Mouse (Mus musculus) stomach, embryonic 15.5 days (tissue): Measurements from ENCODE around the gene Camk1. TPM values are rescaled to one million over a fixed set of nuclear protein-coding genes. Genes with fewer than 3 reads are reported as not detected.
A peak's percentile ranks its signal among the peaks of the same experiment; 100 is the strongest.

ENCODE experiments used
- ATAC-seq: fragments of 200-750 bp; cut with Nextera tagmentation; 2 replicates; pipeline ENCODE4 v1.8.0; 2017; ENCODE audit warnings: low read depth, moderate number of reproducible peaks, moderate TSS enrichment; ENCODE audit not compliant: insufficient read depth, low FRiP score
- H3K27ac ChIP-seq: fragments of 300-500 bp; sonication (generic); 2 replicates; pipeline ENCODE4 v1.5.1; 2015; ENCODE audit warnings: mild to moderate bottlenecking, inconsistent platforms
- H3K27me3 ChIP-seq: fragments of 300-500 bp; sonication (generic); replicated peaks from 2 replicates; pipeline ENCODE4 v1.6.1; 2015; ENCODE audit warnings: inconsistent platforms
- H3K36me3 ChIP-seq: fragments of 300-500 bp; sonication (generic); 2 replicates; pipeline ENCODE4 v1.6.1; 2015; ENCODE audit warnings: inconsistent platforms
- H3K4me1 ChIP-seq: fragments of 300-500 bp; sonication (generic); 2 replicates; pipeline ENCODE4 v1.6.1; 2015; ENCODE audit warnings: inconsistent platforms
- H3K4me2 ChIP-seq: fragments of 300-500 bp; sonication (generic); 2 replicates; pipeline ENCODE4 v1.6.1; 2015; ENCODE audit warnings: mild to moderate bottlenecking, inconsistent platforms
- H3K4me3 ChIP-seq: fragments of 300-500 bp; sonication (generic); replicated peaks from 2 replicates; pipeline ENCODE4 v1.5.1; 2015; ENCODE audit warnings: inconsistent platforms
- H3K9ac ChIP-seq: fragments of 300-500 bp; sonication (generic); 2 replicates; pipeline ENCODE4 v1.6.1; 2015; ENCODE audit warnings: inconsistent platforms
- H3K9me3 ChIP-seq: fragments of 300-500 bp; sonication (generic); 2 replicates; pipeline ENCODE4 v1.6.1; 2016; ENCODE audit warnings: inconsistent platforms
- WGBS: fragments of 180-500 bp; shearing (Covaris S2); methylation state at CpG from one replicate; pipeline ENCODE4 v1.1.7; 2015; 5-methylcytosine and 5-hydroxymethylcytosine counted together
- polyA plus RNA-seq: library from polyadenylated mRNA; unstranded; fragments of >200 nt; fragmentation: Nextera tagmentation; extraction: Ambion mirVana; gene quantifications from 2 replicates; pipeline ENCODE4 v1.2.1, GENCODE M21; 2015

Gene Camk1
- polyA plus RNA-seq, 1 experiment from 2014 or later: 92.7 TPM

DNA sequence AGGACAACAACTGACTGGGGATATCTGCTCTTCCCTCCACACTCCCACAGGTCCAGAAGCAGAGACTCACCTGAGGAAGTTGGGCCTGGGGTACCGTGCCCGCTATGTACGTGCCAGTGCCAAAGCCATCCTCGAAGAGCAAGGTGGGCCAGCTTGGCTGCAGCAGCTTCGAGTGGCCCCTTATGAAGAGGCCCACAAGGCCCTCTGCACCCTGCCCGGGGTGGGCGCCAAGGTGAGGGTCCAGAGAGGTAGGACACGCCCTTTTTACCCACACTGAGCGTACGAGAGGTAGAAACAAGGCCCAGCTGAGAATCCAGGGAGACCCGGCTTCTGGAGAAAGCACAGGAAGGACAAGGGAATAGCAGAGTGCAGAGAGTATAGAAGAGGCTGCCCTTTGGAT, 12.1 kb downstream of the Camk1 start:
- Histone ChIP-seq H3K4me3 (no peak overlapping the region), H3K4me1 (peaks cover 3% of the 10 kb centered on the region; the same call in 1 of the 2 replicates), H3K27me3 (no peaks in the 10 kb centered on the region), H3K4me2 (no peak overlapping the region), H3K36me3 (peaks cover 35% of the 10 kb centered on the region), H3K27ac (no peak overlapping the region), H3K9me3 (no peaks in the 10 kb centered on the region), H3K9ac (no peak overlapping the region)
- no peak for ATAC-seq
- 91% methylated on average over 11 of the region's 11 CpGs for WGBS

DNA sequence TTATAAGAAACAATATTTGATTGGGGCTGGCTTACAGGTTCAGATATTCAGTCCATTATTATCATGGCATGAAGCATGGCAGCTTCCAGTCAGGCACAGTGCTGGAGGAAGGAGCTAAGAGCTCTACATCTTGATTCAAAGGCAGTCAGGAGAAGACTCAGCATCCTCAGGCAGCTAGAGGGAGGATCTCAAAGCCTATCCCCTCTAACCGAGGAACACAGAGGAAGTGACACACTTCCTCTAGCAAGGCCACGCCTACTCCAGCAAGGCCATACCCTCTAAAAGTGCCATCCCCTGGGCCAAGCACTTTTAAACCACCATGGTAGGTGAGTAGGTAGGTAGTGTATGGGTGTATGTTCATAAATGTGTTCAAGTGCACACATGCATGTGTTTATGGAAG, 13.2 kb downstream of the Camk1 start:
- peaks cover 26% of the 10 kb centered on the region for H3K36me3 ChIP-seq
- no peak for ATAC-seq
- WGBS: 38% methylated on average over 2 of the region's 2 CpGs

DNA sequence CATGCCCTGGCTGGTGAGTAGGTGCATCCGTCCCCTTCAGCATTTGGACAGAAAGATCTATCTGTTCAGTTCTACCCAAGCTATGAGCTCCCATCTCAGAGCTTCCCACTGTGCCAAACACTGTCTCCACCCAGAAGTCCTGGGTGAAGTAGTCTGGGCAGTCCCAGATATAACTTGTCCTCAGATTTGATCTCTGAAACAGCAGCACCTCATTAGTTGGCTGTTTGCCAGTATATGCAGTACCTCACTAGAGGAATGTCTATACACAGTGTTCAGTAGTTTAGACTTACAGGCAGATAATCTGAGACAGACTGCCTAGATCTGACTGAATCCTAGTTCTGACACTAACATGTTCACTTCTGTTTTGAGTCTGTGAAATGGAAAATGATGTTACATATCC, 14.4 kb downstream of the Camk1 start:
- Histone ChIP-seq H3K4me2 (no peak overlapping the region), H3K4me1 (peaks cover 3% of the 10 kb centered on the region; the same call in 1 of the 2 replicates), H3K27ac (no peak overlapping the region), H3K9ac (no peak overlapping the region), H3K9me3 (no peaks in the 10 kb centered on the region), H3K4me3 (no peak overlapping the region), H3K27me3 (no peaks in the 10 kb centered on the region), H3K36me3 (peaks cover 16% of the 10 kb centered on the region)
- WGBS: 81% methylated on average over 1 of the region's 1 CpGs
- ATAC-seq: no peak

More for the DNA sequence above, 13.2 kb downstream of the Camk1 start:
- no peak overlapping the region for H3K4me2 ChIP-seq
- H3K27ac ChIP-seq: no peak overlapping the region; the same call in 1 of the 2 replicates
- peaks cover 3% of the 10 kb centered on the region; the same call in 1 of the 2 replicates for H3K4me1 ChIP-seq
- no peaks in the 10 kb centered on the region for H3K9me3 ChIP-seq
- H3K27me3 ChIP-seq: no peaks in the 10 kb centered on the region
- no peak overlapping the region for H3K9ac ChIP-seq
- no peak overlapping the region for H3K4me3 ChIP-seq

DNA sequence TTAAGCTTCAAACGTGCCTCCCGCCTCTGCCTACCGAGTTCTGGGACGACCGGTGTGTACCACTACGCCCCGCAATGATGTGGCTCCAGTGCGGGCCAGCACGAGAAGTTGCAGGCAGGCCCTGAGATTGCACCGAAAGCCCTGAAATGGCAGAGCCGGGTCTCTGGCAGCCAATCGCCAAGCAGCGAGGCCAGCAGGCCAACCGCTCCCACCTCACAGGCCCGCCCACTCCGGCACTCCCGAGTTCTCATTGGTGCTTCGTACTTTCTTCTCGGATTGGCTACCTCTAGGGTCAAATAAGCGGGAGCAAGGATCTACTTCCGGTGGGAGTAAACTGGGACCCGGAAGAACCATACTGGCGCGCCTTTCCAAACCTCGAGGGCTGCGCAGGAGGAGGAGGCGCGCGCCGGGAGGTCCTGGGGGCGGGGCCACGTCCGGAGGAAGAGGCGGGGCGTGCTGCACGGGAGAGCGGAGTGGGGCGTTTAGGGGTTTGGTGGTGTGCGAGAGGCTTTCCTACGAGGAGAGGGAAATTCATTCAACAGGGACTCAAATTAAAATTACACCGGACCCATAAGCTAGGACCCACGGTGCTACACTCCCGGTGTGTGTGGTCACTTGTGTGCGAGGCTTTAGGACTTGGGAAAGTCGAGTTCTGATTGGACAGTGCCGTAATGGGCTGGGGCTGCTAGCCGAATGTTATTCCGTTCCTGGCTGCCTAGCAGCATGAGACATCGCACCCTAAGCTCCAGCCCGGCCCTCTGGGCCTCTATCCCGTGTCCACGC, 17.1 kb downstream of the Camk1 start, which contains the start of gene Ogg1:
Ogg1 (plus strand) TSS at position 440 of the 783 bp plus-strand sequence.
- H3K36me3 ChIP-seq: peaks cover 30% of the 10 kb centered on the region
- H3K27me3 ChIP-seq: no peaks in the 10 kb centered on the region
- peaks cover 3% of the 10 kb centered on the region; the same call in 1 of the 2 replicates for H3K4me1 ChIP-seq
- peak; percentile 98 for ATAC-seq
- peak within 1 kb of the TSS; percentile 96 for H3K27ac ChIP-seq
- peak within 1 kb of the TSS; percentile 84 for H3K4me2 ChIP-seq
- peak within 1 kb of the TSS; percentile 69 for H3K4me3 ChIP-seq
- H3K9ac ChIP-seq: peak within 1 kb of the TSS; percentile 60
- H3K9me3 ChIP-seq: no peaks in the 10 kb centered on the region
- WGBS: under 1% methylated on average over 52 of the region's 52 CpGs

DNA sequence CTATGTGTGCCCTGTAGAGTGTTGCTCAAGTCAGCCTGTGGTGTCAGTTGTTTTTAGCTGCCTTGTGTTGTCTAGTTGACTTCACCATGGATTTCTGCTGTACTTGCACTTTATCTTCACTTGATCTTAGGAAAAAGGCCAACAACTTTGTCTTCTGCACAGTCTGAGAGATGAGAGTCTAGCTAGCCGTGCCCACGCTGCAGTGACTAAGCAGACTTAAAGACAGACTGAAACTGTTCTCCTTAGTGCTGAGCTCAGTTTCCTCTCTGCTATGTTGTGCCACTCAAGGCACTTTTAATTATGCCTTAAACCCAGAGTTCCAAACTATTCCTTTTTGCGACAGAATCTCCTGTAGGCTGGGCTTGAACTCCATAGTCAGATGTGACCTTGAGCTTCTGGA, 27.8 kb downstream of the Camk1 start:
- peaks cover 75% of the 10 kb centered on the region for H3K36me3 ChIP-seq
- H3K9me3 ChIP-seq: no peaks in the 10 kb centered on the region
- H3K27ac ChIP-seq: no peak overlapping the region
- no peak overlapping the region for H3K4me3 ChIP-seq
- H3K4me1 ChIP-seq: no peaks in the 10 kb centered on the region
- ATAC-seq: no peak
- H3K4me2 ChIP-seq: no peak overlapping the region
- no peaks in the 10 kb centered on the region for H3K27me3 ChIP-seq
- H3K9ac ChIP-seq: no peak overlapping the region
- WGBS: 92% methylated on average over 3 of the region's 3 CpGs

DNA sequence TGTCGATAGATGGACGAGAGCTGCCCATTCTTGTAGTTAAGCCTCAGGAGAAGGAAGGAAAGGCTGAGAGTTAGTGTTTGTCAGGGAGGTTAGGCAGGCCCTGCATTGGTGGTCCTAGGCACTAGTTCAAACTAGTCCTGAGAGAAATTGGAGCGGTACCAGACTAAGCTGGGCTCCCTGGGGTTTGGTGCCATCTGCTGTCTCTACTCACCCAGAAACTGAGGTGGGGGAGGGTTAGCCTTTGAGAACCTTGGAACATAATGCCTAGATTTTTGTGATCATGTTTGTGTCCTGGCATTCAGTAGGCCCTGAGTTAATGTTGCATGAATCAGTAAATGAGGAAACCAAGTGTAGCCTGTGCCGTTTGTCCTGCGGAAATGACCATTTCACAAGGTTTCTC, 35.6 kb downstream of the Camk1 start:
- H3K36me3 ChIP-seq: peaks cover 5% of the 10 kb centered on the region; the same call in 1 of the 2 replicates
- peak overlapping the region; percentile 96 for H3K27ac ChIP-seq
- peak overlapping the region; percentile 97 for H3K9ac ChIP-seq
- peaks cover 28% of the 10 kb centered on the region for H3K4me1 ChIP-seq
- H3K4me2 ChIP-seq: peak overlapping the region; percentile 94
- 27% methylated on average over 5 of the region's 5 CpGs for WGBS
- peak overlapping the region; percentile 83 for H3K4me3 ChIP-seq
- H3K9me3 ChIP-seq: no peaks in the 10 kb centered on the region
- no peaks in the 10 kb centered on the region for H3K27me3 ChIP-seq
- no peak for ATAC-seq

DNA sequence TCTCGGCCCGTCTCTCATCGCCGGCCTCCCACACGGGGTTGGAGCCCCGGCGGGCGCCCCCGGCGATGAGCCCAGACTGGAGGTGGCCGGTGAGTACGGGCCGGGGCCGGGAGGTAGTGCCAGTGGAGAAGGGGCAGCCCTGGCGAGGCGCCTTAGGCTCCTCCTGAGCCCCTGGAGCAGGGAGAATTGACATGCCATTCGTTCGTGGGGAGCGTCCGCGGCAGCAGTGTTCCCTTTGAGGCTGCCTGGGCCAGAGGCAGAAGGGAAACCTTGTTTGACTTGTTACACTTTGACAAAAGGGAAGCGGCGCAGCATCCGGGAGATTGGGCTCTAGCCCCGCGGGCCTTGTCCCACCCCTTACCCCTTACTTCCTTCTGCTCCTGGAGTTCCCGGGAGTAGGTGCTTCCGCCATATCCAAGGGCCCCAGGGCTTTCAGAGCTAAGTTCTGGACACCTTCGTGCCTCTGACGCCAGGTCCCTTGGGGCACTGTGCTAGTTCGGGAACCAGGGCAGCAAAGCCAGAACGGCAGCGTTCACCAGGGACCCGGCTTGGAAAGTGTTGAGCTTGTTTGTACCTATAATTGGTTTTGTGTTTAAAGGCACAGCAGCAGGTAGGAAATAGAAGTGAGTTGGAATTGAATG, 36.2 kb downstream of the Camk1 start:
- WGBS: under 1% methylated on average over 34 of the region's 34 CpGs
- Histone ChIP-seq H3K27me3 (no peaks in the 10 kb centered on the region), H3K4me2 (peak overlapping the region; percentile 94), H3K27ac (peak overlapping the region; percentile 96), H3K9me3 (no peaks in the 10 kb centered on the region), H3K4me3 (peak overlapping the region; percentile 83), H3K9ac (peak overlapping the region; percentile 97), H3K36me3 (peaks cover 4% of the 10 kb centered on the region; the same call in 1 of the 2 replicates), H3K4me1 (peaks cover 28% of the 10 kb centered on the region)
- ATAC-seq: no peak

DNA sequence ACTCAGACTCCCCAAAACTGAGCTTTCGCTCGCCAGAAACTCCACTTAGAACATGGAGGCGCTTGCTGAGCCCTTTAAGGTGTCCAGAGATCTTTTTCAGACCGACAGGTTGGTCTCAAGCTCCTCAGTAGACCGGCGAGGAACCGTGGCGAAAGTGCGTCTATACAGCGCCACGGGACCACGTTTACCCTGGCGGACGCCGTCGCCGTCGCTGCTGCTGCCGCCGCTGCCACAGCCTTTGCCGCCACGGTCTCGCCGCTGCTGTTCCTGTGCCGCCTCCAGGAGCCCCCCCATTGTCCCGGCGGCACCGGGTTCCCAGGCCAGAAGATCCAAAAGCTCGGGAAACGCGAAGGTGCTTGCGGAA, 36.8 kb downstream of the Camk1 start, which contains the start of gene Brpf1:
Brpf1 (plus strand) TSS at position 152 of the 364 bp plus-strand sequence.
- ATAC-seq: peak; percentile 30

DNA sequence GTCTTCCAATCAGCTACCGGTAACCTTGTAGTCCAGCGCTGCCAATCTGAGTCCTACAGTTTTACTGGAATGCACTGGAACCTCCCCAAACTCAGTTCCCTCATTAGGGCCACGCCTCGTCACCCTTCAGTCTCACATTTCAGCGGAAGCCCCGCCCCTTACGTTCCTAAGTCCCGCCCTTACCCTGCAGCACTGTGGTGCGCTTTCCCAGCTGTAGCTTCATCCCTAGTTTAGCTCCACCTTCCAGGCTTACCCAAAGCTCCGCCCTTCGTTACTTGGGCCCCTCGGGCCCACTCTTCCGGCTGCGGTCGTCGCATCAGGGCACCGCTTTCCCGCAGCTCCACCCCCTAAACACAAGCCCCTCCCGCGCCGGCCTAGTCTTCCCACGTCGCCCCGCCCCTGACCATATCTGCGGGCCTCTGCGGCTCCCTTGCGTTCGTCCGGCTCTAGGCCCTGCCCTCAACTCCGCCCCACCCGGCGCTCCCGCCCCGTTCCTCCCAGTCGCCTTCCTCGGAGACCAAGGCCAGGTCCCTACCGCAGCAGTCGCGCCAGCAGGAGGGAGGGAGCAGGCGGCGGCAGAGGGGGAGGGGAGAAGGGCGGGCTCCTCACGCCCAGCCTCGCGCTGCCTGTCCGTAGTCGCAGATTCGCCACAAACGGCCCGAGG, 37.3 kb downstream of the Camk1 start:
- ATAC-seq: peak; percentile 97
- Histone ChIP-seq H3K4me2 (peak overlapping the region; percentile 94), H3K36me3 (peaks cover 4% of the 10 kb centered on the region; the same call in 1 of the 2 replicates)

More for the DNA sequence above, 36.8 kb downstream of the Camk1 start, which contains the start of gene Brpf1:
- no peaks in the 10 kb centered on the region for H3K27me3 ChIP-seq
- H3K36me3 ChIP-seq: peaks cover 4% of the 10 kb centered on the region; the same call in 1 of the 2 replicates
- H3K4me2 ChIP-seq: peak within 1 kb of the TSS; percentile 94
- under 1% methylated on average over 32 of the region's 32 CpGs for WGBS
- no peaks in the 10 kb centered on the region for H3K9me3 ChIP-seq
- H3K27ac ChIP-seq: peak within 1 kb of the TSS; percentile 96
- H3K4me1 ChIP-seq: peaks cover 28% of the 10 kb centered on the region
- peak within 1 kb of the TSS; percentile 83 for H3K4me3 ChIP-seq
- H3K9ac ChIP-seq: peak within 1 kb of the TSS; percentile 97

DNA sequence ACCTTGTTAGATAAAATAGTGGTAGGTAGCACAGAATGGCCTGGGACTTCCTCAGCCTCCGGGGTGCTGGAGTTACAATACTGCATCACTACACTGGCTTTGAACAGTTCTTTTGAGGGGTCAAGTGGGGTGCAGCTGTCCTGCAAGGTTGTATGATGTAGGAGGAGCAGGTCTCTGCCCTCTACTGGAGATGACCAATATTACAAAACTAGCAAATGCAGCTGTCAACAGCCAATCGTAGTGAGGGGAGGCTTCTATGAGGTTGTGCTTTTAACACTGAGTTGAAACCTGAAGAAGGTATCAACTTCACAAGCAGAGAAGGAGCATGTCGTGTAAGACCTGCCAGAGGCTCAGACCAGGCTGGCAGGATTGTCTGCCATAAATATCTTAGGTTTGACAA, 41.5 kb downstream of the Camk1 start:
- H3K9me3 ChIP-seq: no peaks in the 10 kb centered on the region
- H3K9ac ChIP-seq: no peak overlapping the region
- no peak overlapping the region for H3K4me3 ChIP-seq
- H3K4me2 ChIP-seq: no peak overlapping the region
- ATAC-seq: no peak
- WGBS: 22% methylated on average over 3 of the region's 3 CpGs
- H3K27ac ChIP-seq: no peak overlapping the region
- H3K36me3 ChIP-seq: no peaks in the 10 kb centered on the region
- peaks cover 5% of the 10 kb centered on the region for H3K4me1 ChIP-seq
- H3K27me3 ChIP-seq: no peaks in the 10 kb centered on the region

More for the DNA sequence above, 37.3 kb downstream of the Camk1 start:
- peak overlapping the region; percentile 97; the same call in 1 of the 2 replicates for H3K9ac ChIP-seq
- peak overlapping the region; percentile 83 for H3K4me3 ChIP-seq
- peaks cover 28% of the 10 kb centered on the region for H3K4me1 ChIP-seq
- no peaks in the 10 kb centered on the region for H3K27me3 ChIP-seq
- WGBS: under 1% methylated on average over 49 of the region's 50 CpGs
- H3K9me3 ChIP-seq: no peaks in the 10 kb centered on the region
- H3K27ac ChIP-seq: peak overlapping the region; percentile 96

DNA sequence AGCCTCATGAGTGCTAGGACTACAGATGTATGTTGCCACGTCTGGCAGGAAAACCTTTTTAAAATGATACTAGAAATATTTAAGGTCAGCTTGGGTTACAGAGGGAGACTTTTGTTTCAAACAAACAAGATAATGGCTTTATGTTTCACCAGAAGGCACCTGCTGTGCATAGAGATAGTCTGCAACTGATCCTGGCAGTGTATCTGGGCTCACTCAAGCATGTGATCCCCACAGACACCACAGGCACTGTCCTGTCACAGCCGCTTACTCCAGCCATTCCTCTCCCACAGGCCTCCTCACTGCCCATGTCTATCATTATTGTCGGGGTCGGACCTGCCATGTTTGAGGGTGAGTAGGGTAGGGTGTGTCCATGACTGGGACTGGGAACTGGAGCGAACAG, 42.4 kb downstream of the Camk1 start:
- ATAC-seq: no peak
- H3K27me3 ChIP-seq: no peaks in the 10 kb centered on the region
- H3K4me3 ChIP-seq: no peak overlapping the region
- WGBS: 76% methylated on average over 5 of the region's 5 CpGs
- H3K36me3 ChIP-seq: no peaks in the 10 kb centered on the region
- H3K9ac ChIP-seq: no peak overlapping the region
- peaks cover 5% of the 10 kb centered on the region for H3K4me1 ChIP-seq
- H3K27ac ChIP-seq: no peak overlapping the region
- no peaks in the 10 kb centered on the region for H3K9me3 ChIP-seq
- H3K4me2 ChIP-seq: no peak overlapping the region
